Mouse (Mus musculus): Measurements from ENCODE around the gene Mcf2l. TPM values are rescaled to one million over a fixed set of nuclear protein-coding genes. Genes with fewer than 3 reads are reported as not detected.

The Mcf2l gene
- polyA plus RNA-seq, 1 experiment from 2014 or later: 1.2 TPM

DNA sequence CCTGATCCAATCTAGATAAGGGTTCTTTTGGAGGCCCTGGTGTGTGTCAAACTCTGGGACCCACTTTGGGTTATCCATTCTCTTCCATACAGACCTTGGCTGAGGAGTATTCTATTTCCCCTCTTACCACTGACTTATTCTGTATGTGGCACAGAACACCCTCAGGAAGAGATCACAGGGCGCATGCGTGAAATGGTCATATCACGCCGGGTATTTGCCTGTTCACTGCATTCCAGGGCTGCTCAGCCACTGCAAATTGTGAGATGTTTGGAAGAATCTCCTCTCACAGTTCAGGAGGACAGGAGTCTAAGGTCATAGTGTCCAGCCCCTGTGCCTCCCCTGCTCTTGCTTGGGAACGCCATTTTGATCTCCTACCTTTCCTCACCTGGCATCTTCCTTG, 3.0 kb upstream of the Mcf2l start:
- DNase-seq (no peak), ATAC-seq (no peak)
- WGBS (ENCODE audit: insufficient replicate concordance): 85% methylated on average over 5 of the region's 5 CpGs
- Histone ChIP-seq H3K36me3 (replicated peaks; ENCODE audit: insufficient read depth, low read length) (no peaks in the 10 kb centered on the region), H3K4me1 (ENCODE audit: insufficient read depth) (peaks cover 11% of the 10 kb centered on the region), H3K27ac (ENCODE audit: low read depth) (no peak overlapping the region), H3K9me3 (ENCODE audit: low read length) (no peaks in the 10 kb centered on the region), H3K27me3 (ENCODE audit: insufficient read depth, low read length) (peaks cover 68% of the 10 kb centered on the region), H3K4me3 (ENCODE audit: low read depth, low read length) (no peak overlapping the region), H3K9ac (replicated peaks) (no peak overlapping the region), H3K4me2 (ENCODE audit: low read depth, low read length) (no peak overlapping the region)
- TF ChIP-seq CTCF (IDR thresholded peaks at IDR 0.05; ENCODE audit: low read depth): no peak
- no peak for TF ChIP-seq EP300 (IDR thresholded peaks at IDR 0.05; ENCODE audit: low read depth)

DNA sequence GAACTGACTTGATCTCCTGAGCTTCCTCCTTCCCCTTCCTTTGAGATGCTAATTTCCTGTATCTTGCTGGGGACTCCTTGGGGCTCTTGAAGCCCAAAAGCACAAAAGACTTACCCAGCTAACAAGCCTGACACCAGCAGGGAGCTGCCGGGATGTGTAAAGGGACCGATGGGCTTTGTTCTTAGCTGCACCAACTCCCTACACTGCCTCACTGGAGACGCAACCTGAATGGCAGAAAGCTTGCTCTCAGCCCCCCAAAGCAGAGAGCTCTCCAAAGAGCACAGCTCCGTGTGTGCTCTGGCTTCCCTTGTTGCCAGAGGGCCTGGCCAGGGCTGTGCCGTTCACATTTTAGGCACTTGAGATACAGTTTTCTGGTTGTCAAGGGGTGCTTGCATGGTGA, 2.1 kb upstream of the Mcf2l start:
- H3K9ac ChIP-seq (replicated peaks): no peak overlapping the region
- no peak for ATAC-seq
- H3K27me3 ChIP-seq (ENCODE audit: insufficient read depth, low read length): peaks cover 69% of the 10 kb centered on the region
- no peak overlapping the region for H3K4me3 ChIP-seq (ENCODE audit: low read depth, low read length)
- no peak for TF ChIP-seq EP300 (IDR thresholded peaks at IDR 0.05; ENCODE audit: low read depth)
- no peak for TF ChIP-seq CTCF (IDR thresholded peaks at IDR 0.05; ENCODE audit: low read depth)
- H3K4me2 ChIP-seq (ENCODE audit: low read depth, low read length): no peak overlapping the region
- WGBS (ENCODE audit: insufficient replicate concordance): 33% methylated on average over 5 of the region's 5 CpGs
- DNase-seq: no peak
- H3K27ac ChIP-seq (ENCODE audit: low read depth): no peak overlapping the region
- no peaks in the 10 kb centered on the region for H3K9me3 ChIP-seq (ENCODE audit: low read length)
- H3K36me3 ChIP-seq (replicated peaks; ENCODE audit: insufficient read depth, low read length): no peaks in the 10 kb centered on the region
- peaks cover 11% of the 10 kb centered on the region for H3K4me1 ChIP-seq (ENCODE audit: insufficient read depth)

DNA sequence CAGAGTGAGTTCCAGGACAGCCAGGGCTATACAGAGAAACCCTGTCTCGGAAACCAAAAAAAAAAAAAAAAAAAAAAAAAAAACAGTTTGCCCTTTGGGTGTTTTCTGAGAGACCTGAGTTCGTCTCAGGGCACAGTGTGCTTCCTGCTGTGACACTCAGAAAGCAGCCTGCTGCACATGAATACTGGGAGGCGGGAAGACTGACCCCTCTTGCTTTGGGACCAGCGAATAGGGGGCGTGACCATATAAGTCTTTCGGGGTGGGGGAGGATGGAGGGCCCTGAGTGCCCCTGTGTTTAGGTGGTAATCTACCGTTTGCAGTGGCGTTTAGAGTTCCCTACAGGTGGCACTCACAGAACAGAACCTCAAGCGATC, 636 bp upstream of the Mcf2l start:
- DNase-seq: no peak
- Histone ChIP-seq H3K4me3 (ENCODE audit: low read depth, low read length) (peak overlapping the region; percentile 48), H3K9ac (replicated peaks) (no peak overlapping the region), H3K36me3 (replicated peaks; ENCODE audit: insufficient read depth, low read length) (no peaks in the 10 kb centered on the region), H3K4me1 (ENCODE audit: insufficient read depth) (peaks cover 11% of the 10 kb centered on the region), H3K27ac (ENCODE audit: low read depth) (no peak overlapping the region), H3K9me3 (ENCODE audit: low read length) (no peaks in the 10 kb centered on the region), H3K4me2 (ENCODE audit: low read depth, low read length) (peak overlapping the region; percentile 81), H3K27me3 (ENCODE audit: insufficient read depth, low read length) (peaks cover 72% of the 10 kb centered on the region)
- 12% methylated on average over 8 of the region's 9 CpGs for WGBS (ENCODE audit: insufficient replicate concordance)
- ATAC-seq: no peak
- no peak for TF ChIP-seq EP300 (IDR thresholded peaks at IDR 0.05; ENCODE audit: low read depth)
- no peak for TF ChIP-seq CTCF (IDR thresholded peaks at IDR 0.05; ENCODE audit: low read depth)

DNA sequence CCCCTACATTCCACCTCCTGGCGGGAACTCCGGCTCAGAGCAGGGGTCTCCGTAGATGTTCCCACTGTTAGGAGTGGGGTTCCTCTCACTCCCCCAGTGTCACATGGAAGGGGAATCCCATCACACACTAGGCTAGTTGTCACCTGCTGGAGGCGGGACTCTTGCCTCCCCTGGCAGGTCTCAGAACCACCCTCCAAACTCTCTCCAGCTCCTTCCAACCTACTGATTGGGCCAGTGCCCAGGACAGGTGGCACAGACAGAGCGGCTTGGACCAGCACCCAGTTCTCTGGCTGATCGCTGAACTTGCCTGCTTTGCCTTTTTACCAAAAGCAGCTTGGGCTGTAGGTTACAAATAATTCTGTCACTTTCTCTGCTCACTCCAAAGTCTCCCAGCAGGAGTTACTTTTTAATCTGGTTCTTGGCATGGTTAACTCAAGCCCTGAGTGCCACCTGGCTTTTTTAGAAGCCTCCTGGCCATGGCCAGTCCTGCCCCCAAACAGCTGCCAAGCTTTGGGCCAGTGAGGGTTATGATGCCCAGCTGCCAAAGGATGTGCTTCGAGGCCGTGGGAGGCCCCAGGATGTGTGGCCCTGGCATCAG, 687 bp downstream of the Mcf2l start:
- WGBS (ENCODE audit: insufficient replicate concordance): 30% methylated on average over 8 of the region's 8 CpGs
- H3K27ac ChIP-seq (ENCODE audit: low read depth): no peak overlapping the region
- H3K27me3 ChIP-seq (ENCODE audit: insufficient read depth, low read length): peaks cover 71% of the 10 kb centered on the region
- peaks cover 11% of the 10 kb centered on the region for H3K4me1 ChIP-seq (ENCODE audit: insufficient read depth)
- H3K9me3 ChIP-seq (ENCODE audit: low read length): no peaks in the 10 kb centered on the region
- H3K9ac ChIP-seq (replicated peaks): no peak overlapping the region; the same call in 1 of the 2 replicates
- ATAC-seq (no peak), DNase-seq (no peak)
- H3K4me3 ChIP-seq (ENCODE audit: low read depth, low read length): peak overlapping the region; percentile 48
- H3K4me2 ChIP-seq (ENCODE audit: low read depth, low read length): peak overlapping the region; percentile 81
- no peaks in the 10 kb centered on the region for H3K36me3 ChIP-seq (replicated peaks; ENCODE audit: insufficient read depth, low read length)
- TF ChIP-seq CTCF (IDR thresholded peaks at IDR 0.05; ENCODE audit: low read depth) (no peak), EP300 (IDR thresholded peaks at IDR 0.05; ENCODE audit: low read depth) (no peak)

DNA sequence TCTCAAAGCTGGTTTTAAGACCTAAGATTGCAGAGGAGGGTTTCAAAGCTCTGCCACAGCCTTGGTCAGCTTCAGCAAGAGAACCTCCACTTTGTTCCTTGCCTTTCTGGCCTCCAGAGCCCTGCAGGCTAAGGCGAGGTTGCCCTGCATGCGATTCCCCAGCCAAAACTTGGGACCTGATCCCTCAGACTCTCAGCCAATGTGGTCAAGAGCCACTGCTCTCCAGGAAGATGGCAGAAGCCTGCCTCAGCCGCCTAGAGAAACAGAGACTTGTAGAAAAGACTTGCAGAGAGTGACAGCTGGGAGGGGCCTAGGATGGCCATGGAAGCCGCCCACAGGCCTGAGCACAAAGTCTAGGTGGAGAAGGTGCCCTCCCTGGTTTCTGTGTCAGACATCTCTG, 1.4 kb downstream of the Mcf2l start:
- 66% methylated on average over 4 of the region's 4 CpGs for WGBS (ENCODE audit: insufficient replicate concordance)
- H3K4me2 ChIP-seq (ENCODE audit: low read depth, low read length): no peak overlapping the region
- H3K9ac ChIP-seq (replicated peaks): no peak overlapping the region
- ATAC-seq (no peak), DNase-seq (no peak)
- H3K36me3 ChIP-seq (replicated peaks; ENCODE audit: insufficient read depth, low read length): no peaks in the 10 kb centered on the region
- no peak overlapping the region for H3K4me3 ChIP-seq (ENCODE audit: low read depth, low read length)
- H3K27ac ChIP-seq (ENCODE audit: low read depth): no peak overlapping the region
- H3K27me3 ChIP-seq (ENCODE audit: insufficient read depth, low read length): peaks cover 68% of the 10 kb centered on the region
- no peak for TF ChIP-seq EP300 (IDR thresholded peaks at IDR 0.05; ENCODE audit: low read depth)
- peaks cover 11% of the 10 kb centered on the region for H3K4me1 ChIP-seq (ENCODE audit: insufficient read depth)
- no peaks in the 10 kb centered on the region for H3K9me3 ChIP-seq (ENCODE audit: low read length)

DNA sequence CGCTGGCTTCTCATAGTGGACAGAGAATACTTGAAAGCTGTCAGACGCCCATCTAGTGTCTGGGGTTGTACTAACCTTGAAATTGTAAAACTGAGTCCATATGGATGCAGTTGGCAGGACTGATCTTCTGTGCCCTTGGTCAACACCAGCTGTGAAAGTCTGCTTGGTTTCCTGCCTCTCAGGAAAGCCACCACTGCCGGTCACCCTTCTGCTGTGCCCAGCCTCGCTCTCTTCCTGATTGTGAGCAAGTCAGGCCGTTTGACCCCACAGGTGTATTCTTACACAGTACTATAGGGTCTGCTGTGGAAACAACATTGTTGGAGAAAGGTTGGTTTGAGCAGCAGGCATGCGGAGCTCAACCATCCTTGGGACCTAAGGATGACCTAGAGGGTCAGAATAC, 3.5 kb downstream of the Mcf2l start:
- WGBS (ENCODE audit: insufficient replicate concordance): 59% methylated on average over 6 of the region's 6 CpGs
- H3K9ac ChIP-seq (replicated peaks): no peak overlapping the region
- no peak for TF ChIP-seq EP300 (IDR thresholded peaks at IDR 0.05; ENCODE audit: low read depth)
- no peak for TF ChIP-seq CTCF (IDR thresholded peaks at IDR 0.05; ENCODE audit: low read depth)
- H3K4me2 ChIP-seq (ENCODE audit: low read depth, low read length): no peak overlapping the region
- no peaks in the 10 kb centered on the region for H3K36me3 ChIP-seq (replicated peaks; ENCODE audit: insufficient read depth, low read length)
- DNase-seq (no peak), ATAC-seq (no peak)
- no peak overlapping the region for H3K27ac ChIP-seq (ENCODE audit: low read depth)
- no peak overlapping the region for H3K4me3 ChIP-seq (ENCODE audit: low read depth, low read length)
- peaks cover 59% of the 10 kb centered on the region for H3K27me3 ChIP-seq (ENCODE audit: insufficient read depth, low read length)
- H3K9me3 ChIP-seq (ENCODE audit: low read length): no peaks in the 10 kb centered on the region
- peaks cover 11% of the 10 kb centered on the region for H3K4me1 ChIP-seq (ENCODE audit: insufficient read depth)

DNA sequence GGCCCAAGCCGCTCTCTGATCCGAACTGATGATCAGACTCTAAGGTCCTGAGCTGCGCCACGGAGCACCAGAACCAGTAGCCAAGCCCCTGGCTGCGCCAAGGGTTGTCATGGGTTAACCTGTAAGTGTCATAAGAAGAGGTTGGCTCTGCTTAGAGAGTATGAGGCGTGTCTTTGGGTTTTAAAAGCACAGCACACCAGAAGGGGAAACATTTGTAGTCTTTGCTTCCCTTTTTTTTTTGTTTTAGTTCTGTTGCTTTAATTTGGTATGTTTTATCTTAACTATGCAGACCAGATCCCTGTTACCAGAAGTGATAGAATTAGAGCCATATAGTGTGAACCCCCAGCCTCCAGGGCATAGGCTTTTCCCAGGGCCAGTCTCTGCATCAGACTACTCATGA, 6.6 kb downstream of the Mcf2l start:
- Histone ChIP-seq H3K36me3 (replicated peaks; ENCODE audit: insufficient read depth, low read length) (no peaks in the 10 kb centered on the region), H3K9ac (replicated peaks) (no peak overlapping the region), H3K9me3 (ENCODE audit: low read length) (no peaks in the 10 kb centered on the region), H3K27ac (ENCODE audit: low read depth) (no peak overlapping the region), H3K4me3 (ENCODE audit: low read depth, low read length) (no peak overlapping the region), H3K4me1 (ENCODE audit: insufficient read depth) (no peaks in the 10 kb centered on the region), H3K27me3 (ENCODE audit: insufficient read depth, low read length) (peaks cover 38% of the 10 kb centered on the region; the same call in 1 of the 2 replicates), H3K4me2 (ENCODE audit: low read depth, low read length) (no peak overlapping the region)
- WGBS (ENCODE audit: insufficient replicate concordance): 65% methylated on average over 6 of the region's 6 CpGs
- DNase-seq (no peak), ATAC-seq (no peak)
- TF ChIP-seq CTCF (IDR thresholded peaks at IDR 0.05; ENCODE audit: low read depth) (no peak), EP300 (IDR thresholded peaks at IDR 0.05; ENCODE audit: low read depth) (no peak)
